In the genomic region with DNA sequence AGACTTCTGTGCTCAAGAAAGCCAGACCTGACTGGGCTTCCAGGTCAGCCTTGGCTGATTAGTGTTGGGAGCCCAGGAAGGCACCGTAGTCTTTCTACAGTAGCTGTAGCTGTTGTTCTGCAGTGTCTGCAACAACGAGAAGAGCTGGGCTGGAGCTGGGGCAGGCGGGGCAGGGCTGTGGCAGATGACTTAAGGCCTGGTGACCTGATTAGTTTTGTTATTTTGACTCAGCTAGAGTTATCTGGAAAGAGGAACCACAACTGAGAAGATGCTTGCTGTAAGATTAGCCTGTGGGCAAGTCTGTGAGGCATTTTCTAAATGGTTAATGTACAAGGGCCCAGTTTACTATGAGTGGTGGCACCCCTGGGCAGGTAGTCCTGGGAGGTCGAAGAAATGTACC, we compare ENCODE assay signal across 18 mouse cellular contexts.
DNase-seq lines count a peak whose midpoint lies in the region; ATAC-seq and TF ChIP-seq lines count a peak whose summit lies in the region.
"Had no signal": no experiment of that assay in that cellular context is flagged by ENCODE, and none has a peak within 500 bp of the region (broad histone marks: within the 10 kb centered on the region; RNA-seq: fewer than 3 reads in every experiment).

No protein-coding gene starts in this region.

- 76% methylated on average over 4 of the region's 4 CpGs for WGBS in midbrain, embryonic 16.5 days
- WGBS in midbrain, embryonic 15.5 days = 83% methylated on average over 4 of the region's 4 CpGs
- WGBS in liver, embryonic 11.5 days = 41% methylated on average over 4 of the region's 4 CpGs
- WGBS in stomach, postnatal 0 days = 71% methylated on average over 4 of the region's 4 CpGs

- ATAC-seq in CD4-positive, CD25-positive, alpha-beta regulatory T cell, adult 4 months = no peak
- ATAC-seq in midbrain, embryonic 16.5 days = no peak
- no peak for ATAC-seq in midbrain, embryonic 15.5 days (replicated peaks)
- ATAC-seq in liver, embryonic 11.5 days (replicated peaks; ENCODE audit: low FRiP score) = 0 out of 2 replicates have a peak, but pooled peaks have one; percentile 26
- no peak for ATAC-seq in stomach, postnatal 0 days (ENCODE audit: low FRiP score, low TSS enrichment)
- ATAC-seq: forebrain, postnatal 0 days had no signal

- peak; percentile 22 for DNase-seq in CD4-positive, CD25-positive, alpha-beta regulatory T cell, adult 2 months (ENCODE audit: low read depth, low spot score)
- no peak for DNase-seq in liver, embryonic 11.5 days (ENCODE audit: low spot score)
- DNase-seq in splenic B cell, adult 2 months (ENCODE audit: low read depth, low spot score) = peak; percentile 56
- DNase-seq in kidney, postnatal 10 days = no peak
- no peak for DNase-seq in stomach, postnatal 0 days (ENCODE audit: low spot score)
- DNase-seq: cerebellum, postnatal 25 days; forebrain, postnatal 0 days; right cerebral cortex, adult 18-20 months had no signal

- H3K4me2 ChIP-seq in midbrain, embryonic 16.5 days (ENCODE audit: low read length) = no peak overlapping the region
- H3K4me2 ChIP-seq in midbrain, embryonic 15.5 days = no peak overlapping the region
- no peak overlapping the region for H3K4me2 ChIP-seq in liver, embryonic 11.5 days
- H3K4me2 ChIP-seq in stomach, postnatal 0 days (replicated peaks; ENCODE audit: low read depth) = no peak overlapping the region
- H3K4me2 ChIP-seq: embryonic facial prominence, embryonic 13.5 days; heart, embryonic 12.5 days; hindbrain, embryonic 15.5 days; kidney, embryonic 15.5 days; limb, embryonic 12.5 days had no signal

- peak overlapping the region; percentile 67; the same call in 1 of the 2 replicates for H3K27ac ChIP-seq in midbrain, embryonic 16.5 days (ENCODE audit: low read length)
- H3K27ac ChIP-seq in midbrain, embryonic 15.5 days = no peak overlapping the region
- no peak overlapping the region for H3K27ac ChIP-seq in liver, embryonic 11.5 days (ENCODE audit: low read depth, low read length)
- no peak overlapping the region for H3K27ac ChIP-seq in stomach, postnatal 0 days (replicated peaks)
- H3K27ac ChIP-seq: embryonic facial prominence, embryonic 13.5 days; hindbrain, embryonic 15.5 days; kidney, embryonic 15.5 days; limb, embryonic 12.5 days had no signal

- H3K36me3 ChIP-seq in midbrain, embryonic 16.5 days (ENCODE audit: control insufficient read depth, insufficient read depth, low read length) = no peaks in the 10 kb centered on the region
- H3K36me3 ChIP-seq in midbrain, embryonic 15.5 days (replicated peaks) = no peaks in the 10 kb centered on the region
- no peaks in the 10 kb centered on the region for H3K36me3 ChIP-seq in liver, embryonic 11.5 days (ENCODE audit: control insufficient read depth, insufficient read depth, low read length)
- H3K36me3 ChIP-seq in splenic B cell, adult 2 months (ENCODE audit: control insufficient read depth, insufficient read depth, low read length, poor library complexity, severe bottlenecking) = no peaks in the 10 kb centered on the region
- H3K36me3 ChIP-seq in stomach, postnatal 0 days (ENCODE audit: control insufficient read depth, insufficient read depth, low read length) = no peaks in the 10 kb centered on the region
- H3K36me3 ChIP-seq: embryonic facial prominence, embryonic 13.5 days; heart, embryonic 12.5 days; hindbrain, embryonic 15.5 days; kidney, embryonic 15.5 days; limb, embryonic 12.5 days had no signal

- no peak overlapping the region for H3K9ac ChIP-seq in midbrain, embryonic 16.5 days (ENCODE audit: low read depth, low read length)
- H3K9ac ChIP-seq in midbrain, embryonic 15.5 days = no peak overlapping the region
- H3K9ac ChIP-seq in liver, embryonic 11.5 days (ENCODE audit: low read depth, low read length) = no peak overlapping the region
- H3K9ac ChIP-seq in stomach, postnatal 0 days (ENCODE audit: low read length) = no peak overlapping the region
- H3K9ac ChIP-seq: embryonic facial prominence, embryonic 13.5 days; forebrain, postnatal 0 days; heart, embryonic 12.5 days; hindbrain, embryonic 15.5 days; kidney, embryonic 15.5 days; limb, embryonic 12.5 days had no signal

- no peaks in the 10 kb centered on the region for H3K27me3 ChIP-seq in midbrain, embryonic 16.5 days (ENCODE audit: control insufficient read depth, insufficient read depth, low read depth, low read length)
- H3K27me3 ChIP-seq in midbrain, embryonic 15.5 days (replicated peaks) = no peaks in the 10 kb centered on the region
- H3K27me3 ChIP-seq in liver, embryonic 11.5 days (replicated peaks; ENCODE audit: control insufficient read depth, insufficient read depth, low read length) = no peaks in the 10 kb centered on the region
- no peaks in the 10 kb centered on the region for H3K27me3 ChIP-seq in splenic B cell, adult 2 months (ENCODE audit: control insufficient read depth, insufficient read depth, low read length, poor library complexity, severe bottlenecking)
- no peaks in the 10 kb centered on the region for H3K27me3 ChIP-seq in stomach, postnatal 0 days (ENCODE audit: control insufficient read depth, insufficient read depth, low read length)
- H3K27me3 ChIP-seq: embryonic facial prominence, embryonic 13.5 days; hindbrain, embryonic 15.5 days; kidney, embryonic 15.5 days; limb, embryonic 12.5 days; Patski had no signal

- no peak for TF ChIP-seq CTCF in stomach, postnatal 0 days (IDR thresholded peaks at IDR 0.05; ENCODE audit: low read depth)

- H3K4me1 ChIP-seq in midbrain, embryonic 16.5 days (ENCODE audit: control insufficient read depth, insufficient read depth, low read length) = peaks cover 12% of the 10 kb centered on the region; the same call in 1 of the 2 replicates
- H3K4me1 ChIP-seq in midbrain, embryonic 15.5 days = peaks cover 40% of the 10 kb centered on the region
- no peaks in the 10 kb centered on the region for H3K4me1 ChIP-seq in liver, embryonic 11.5 days (replicated peaks; ENCODE audit: control insufficient read depth, insufficient read depth, low read length)
- no peaks in the 10 kb centered on the region for H3K4me1 ChIP-seq in stomach, postnatal 0 days (replicated peaks; ENCODE audit: control insufficient read depth, insufficient read depth)
- H3K4me1 ChIP-seq: embryonic facial prominence, embryonic 13.5 days; heart, embryonic 12.5 days; kidney, embryonic 15.5 days; limb, embryonic 12.5 days had no signal

- TF ChIP-seq EP300 in stomach, postnatal 0 days (optimal IDR thresholded peaks at IDR 0.05) = no peak

- no peaks in the 10 kb centered on the region for H3K9me3 ChIP-seq in midbrain, embryonic 16.5 days (replicated peaks; ENCODE audit: control insufficient read depth, low read length, poor library complexity, severe bottlenecking)
- no peaks in the 10 kb centered on the region for H3K9me3 ChIP-seq in midbrain, embryonic 15.5 days
- no peaks in the 10 kb centered on the region for H3K9me3 ChIP-seq in liver, embryonic 11.5 days (ENCODE audit: control insufficient read depth, low read length)
- no peaks in the 10 kb centered on the region for H3K9me3 ChIP-seq in stomach, postnatal 0 days (ENCODE audit: control insufficient read depth, low read length)
- H3K9me3 ChIP-seq: embryonic facial prominence, embryonic 13.5 days; heart, embryonic 12.5 days; hindbrain, embryonic 15.5 days; kidney, embryonic 15.5 days; limb, embryonic 12.5 days; megakaryocyte, embryonic 14.5 days had no signal

- no peak overlapping the region for H3K4me3 ChIP-seq in midbrain, embryonic 16.5 days (ENCODE audit: low read depth, low read length)
- no peak overlapping the region for H3K4me3 ChIP-seq in midbrain, embryonic 15.5 days
- H3K4me3 ChIP-seq in liver, embryonic 11.5 days (ENCODE audit: low read depth, low read length) = no peak overlapping the region
- no peak overlapping the region for H3K4me3 ChIP-seq in stomach, postnatal 0 days (ENCODE audit: low read depth, low read length)
- H3K4me3 ChIP-seq: embryonic facial prominence, embryonic 13.5 days; heart, embryonic 12.5 days; hindbrain, embryonic 15.5 days; kidney, embryonic 15.5 days; limb, embryonic 12.5 days had no signal

Comparison
In these comparisons a context has a peak if more than half of its experiments do, and no peak if none do; other contexts are left out.
1. DNase-seq: peak in CD4-positive, CD25-positive, alpha-beta regulatory T cell, adult 2 months (single experiment) and splenic B cell, adult 2 months (single experiment); none in liver, embryonic 11.5 days (single experiment), kidney, postnatal 10 days (single experiment) and stomach, postnatal 0 days (single experiment).